Mouse (Mus musculus): ENCODE results near the gene Ppp5c.
"Not testable (repeated sequence)": the region's sequence is repeated elsewhere in the genome, so short reads cannot be mapped to it uniquely, and the experiment has no call there.

Ppp5c gene

DNA sequence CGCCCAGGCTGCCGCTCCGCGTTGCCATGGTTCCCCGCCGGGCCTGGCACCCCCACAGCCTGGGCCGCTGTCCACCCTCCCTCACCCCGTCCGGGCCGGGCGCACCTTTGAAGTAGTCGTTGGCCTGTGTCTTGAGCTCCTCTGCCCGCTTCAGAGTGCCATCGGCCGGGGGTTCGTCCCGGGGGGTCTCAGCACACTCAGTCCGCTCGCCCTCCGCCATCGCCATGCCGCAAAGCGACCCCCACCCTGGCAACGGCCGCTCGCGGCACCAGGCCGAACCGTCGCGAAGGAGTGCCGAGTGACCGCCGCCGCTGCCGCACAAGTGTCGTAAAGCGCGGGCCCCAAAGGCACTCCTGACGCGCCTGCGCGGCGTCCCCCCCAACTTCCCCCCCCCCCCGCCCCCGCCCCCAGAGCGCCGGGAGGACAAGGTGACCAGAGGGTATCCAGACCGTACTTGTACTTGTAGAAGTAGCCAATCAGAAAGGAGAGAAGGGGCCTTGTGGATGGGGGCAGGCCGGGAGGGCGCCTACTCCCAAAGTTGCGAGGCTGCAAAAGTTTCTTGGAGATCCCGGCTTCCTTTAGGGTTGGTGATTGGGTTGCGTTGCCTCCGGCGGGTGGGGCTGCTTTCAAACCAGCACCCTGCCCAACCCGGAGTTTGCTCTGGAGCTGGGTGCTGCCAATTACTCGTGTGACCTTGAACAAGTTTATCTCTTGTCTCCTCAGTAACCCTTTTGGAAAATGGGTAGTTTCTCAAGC, at the start of gene Ppp5c:
TSS of gene Ppp5c (minus strand) at position 337 of the 756 bp plus-strand sequence.
- DNase-seq (ENCODE audit: low read depth, low spot score) = peak; percentile 85

DNA sequence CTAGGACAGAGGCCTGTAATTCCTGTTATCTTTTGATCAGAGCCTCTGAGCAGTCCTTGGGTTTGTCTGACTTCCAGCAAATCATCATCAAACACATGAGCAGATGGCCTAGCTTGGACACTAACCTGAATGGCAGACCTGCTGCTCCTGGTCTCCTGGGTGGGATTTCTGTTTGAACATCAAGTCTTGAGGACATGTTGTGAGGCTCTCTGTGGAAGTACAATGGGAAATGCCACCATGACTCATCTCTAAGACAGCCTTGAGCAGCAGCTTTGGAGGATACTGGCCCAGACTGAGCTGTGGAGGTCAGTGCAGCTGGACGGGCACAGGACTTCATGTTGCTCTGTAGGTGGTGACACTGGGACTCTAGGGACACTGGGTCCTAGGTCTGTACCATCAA, 48.8 kb upstream of the Ppp5c start:
- DNase-seq (ENCODE audit: low read depth, low spot score) = no peak

DNA sequence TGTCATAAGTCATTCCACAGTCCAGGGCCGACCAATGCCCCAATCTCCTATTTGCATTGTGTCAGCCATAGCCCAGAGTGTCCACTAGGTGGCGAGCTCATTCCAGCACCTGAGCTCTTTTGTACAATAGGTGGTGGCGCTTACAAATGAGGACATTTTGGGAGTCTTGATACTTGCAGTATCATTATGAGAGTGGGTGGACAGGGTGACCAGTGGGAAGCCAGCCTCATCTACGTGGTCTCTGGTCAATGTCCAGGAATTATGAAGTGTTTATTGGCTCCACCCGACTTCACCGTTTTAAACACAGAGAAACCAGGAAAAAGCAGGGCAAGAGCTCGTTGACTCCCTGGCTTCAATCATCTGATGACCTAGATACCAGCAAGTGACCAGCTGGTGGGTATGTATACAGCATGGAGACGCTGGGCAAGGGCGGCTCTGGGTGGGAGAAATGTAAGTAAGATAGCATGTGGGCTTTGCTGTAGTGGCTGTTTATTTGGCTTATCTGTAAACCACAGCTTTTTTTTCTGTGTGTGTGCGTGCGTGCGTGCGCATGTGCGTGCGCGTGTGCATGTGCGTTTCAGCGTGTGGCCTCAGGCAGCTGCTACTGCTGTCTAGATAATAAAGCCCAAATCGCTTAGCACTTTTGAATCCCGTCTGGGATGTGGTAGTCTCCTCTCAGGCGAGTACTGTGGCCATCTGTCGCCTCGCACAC, 46.3 kb upstream of the Ppp5c start, which contains the start of gene Psg16:
TSS of gene Psg16 (plus strand) at position 137 of the 712 bp plus-strand sequence.
- peak; percentile 67 for DNase-seq (ENCODE audit: low read depth, low spot score)

DNA sequence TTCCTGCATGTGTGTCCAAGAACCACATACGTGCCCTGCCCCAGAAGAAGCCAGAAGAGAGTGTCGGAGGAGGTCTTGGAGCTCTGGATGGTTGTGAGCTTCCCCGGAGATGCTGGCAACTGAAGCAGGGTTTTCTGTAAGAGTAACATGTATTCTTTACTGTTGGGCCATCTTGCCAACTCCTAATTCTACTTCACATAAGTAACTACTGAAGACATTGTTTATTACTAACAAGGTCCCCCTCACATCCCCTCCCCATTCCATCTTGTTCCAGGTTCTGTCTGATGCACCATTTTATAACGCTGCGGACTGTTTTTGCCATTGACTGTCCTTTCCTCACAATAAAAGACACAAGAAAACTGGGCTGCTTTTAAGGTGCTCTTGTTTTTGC, 45.8 kb upstream of the Ppp5c start:
- DNase-seq (ENCODE audit: low read depth, low spot score) = no peak

DNA sequence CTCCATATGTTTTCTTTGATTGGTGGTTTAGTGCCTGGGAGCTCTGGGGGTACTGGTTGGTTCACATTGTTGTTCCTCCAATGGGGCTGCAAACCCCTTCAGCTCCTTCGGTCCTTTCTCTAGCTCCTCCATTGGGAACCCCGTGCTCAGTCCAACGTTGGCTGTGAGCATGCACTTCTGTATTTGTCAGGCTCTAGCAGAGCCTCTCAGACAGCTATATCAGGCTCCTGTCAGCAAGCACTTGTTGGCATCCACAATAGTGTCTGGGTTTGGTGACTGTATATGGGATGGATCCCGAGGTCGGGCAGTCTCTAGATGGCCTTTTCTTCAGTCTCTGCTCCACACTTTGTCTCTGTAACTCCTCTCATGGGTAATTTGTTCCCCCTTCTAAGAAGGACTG, 39.9 kb upstream of the Ppp5c start:
- DNase-seq (ENCODE audit: low read depth, low spot score) = not testable (repeated sequence)

DNA sequence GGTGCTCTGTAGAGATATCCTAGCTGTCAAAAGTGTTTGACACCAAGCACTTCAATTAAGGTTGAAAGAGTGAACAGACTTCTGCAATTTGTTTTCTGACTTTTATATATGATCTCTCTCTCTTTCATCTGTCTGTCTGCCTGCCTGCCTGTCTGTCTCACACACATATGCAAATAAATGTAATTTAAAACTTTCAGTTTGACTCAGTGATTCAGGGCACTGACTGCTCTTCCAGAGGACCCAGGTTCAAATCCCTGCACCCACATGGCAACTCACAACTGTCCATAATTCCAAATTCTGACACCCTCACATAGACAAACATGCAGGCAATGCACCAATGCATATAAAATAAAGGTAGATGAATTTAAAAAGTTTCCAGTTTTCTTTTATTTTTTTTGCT, 39.3 kb upstream of the Ppp5c start:
- DNase-seq (ENCODE audit: low read depth, low spot score) = no peak

DNA sequence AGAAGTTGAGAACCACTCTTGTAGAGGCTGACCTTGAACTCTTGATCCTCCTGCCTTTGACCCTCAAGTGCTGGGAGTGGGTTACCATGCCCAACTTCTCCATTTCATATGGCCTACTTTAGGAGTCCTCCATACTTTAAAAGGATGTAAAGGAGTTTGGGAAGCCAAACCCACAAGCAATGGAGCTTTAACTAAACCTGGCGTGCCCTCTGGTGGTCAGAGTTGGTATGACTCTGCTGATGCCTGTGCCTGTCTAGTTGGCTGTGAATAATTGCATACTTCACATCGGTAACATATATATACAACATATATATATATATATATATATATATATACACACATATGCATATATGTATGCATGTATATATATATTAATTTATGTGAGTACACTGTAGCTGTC, 38.7 kb upstream of the Ppp5c start:
- DNase-seq (ENCODE audit: low read depth, low spot score) = peak; percentile 80

DNA sequence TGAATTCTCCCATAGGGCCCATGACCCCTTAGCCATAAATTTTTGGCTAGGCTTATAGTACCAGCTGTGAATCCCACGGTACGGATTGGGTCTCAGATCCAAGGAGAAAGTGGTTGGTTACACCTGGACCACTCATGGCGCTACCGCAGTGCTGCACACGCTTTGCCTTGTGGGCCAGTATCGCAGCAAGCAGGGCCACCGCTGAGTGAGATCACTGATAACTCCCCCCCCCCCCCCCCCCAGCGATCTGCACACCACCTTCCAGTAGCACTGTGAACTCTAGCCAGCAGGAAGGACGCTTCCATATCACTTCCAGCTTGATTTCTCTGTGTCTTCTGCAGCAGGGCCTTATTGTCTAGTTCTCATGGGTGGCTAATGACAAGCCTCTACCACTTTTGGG, 37.9 kb upstream of the Ppp5c start:
- DNase-seq (ENCODE audit: low read depth, low spot score) = no peak

DNA sequence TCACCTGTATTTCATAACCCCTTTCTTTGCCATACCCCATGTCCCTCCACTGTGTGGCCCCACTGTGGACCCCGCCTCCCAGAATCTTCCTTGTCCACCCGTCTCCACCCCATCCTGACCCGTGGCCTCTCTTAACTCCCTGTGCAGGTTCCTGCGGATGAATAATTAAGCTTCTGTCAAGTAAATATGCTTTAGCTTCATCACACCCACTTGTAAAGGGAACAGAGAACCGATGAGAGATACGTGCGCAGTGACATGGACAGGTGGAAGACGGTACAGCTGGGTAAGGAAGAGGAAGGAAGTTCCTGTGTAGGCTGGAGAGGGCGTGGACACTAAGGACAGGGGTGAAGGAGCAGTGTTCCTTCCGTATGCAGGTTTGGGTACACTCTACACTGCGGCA, 35.1 kb upstream of the Ppp5c start:
- no peak for DNase-seq (ENCODE audit: low read depth, low spot score)

DNA sequence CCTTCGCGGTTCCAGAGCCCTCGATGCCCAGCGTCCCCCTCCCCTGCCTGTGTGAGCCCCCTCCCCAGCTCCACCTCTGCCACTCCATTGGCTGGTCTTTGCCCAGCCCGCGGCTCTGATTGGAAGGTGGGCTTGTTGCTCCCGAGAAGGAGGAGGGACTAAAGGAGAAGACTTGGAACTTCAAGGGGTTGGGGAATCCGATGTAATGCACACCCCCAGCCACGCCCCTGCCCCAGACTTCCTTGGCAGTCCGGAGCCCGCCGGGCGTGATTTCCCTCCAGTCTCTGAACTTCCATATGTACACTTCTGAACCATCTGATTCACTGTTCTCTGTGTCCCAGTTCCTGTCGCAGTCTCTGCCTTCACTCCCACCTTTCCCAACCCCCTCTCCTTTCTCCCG, 34.7 kb upstream of the Ppp5c start, which contains the start of gene Hif3a:
TSS of gene Hif3a (minus strand) at position 39 of the 400 bp plus-strand sequence.
- DNase-seq (ENCODE audit: low read depth, low spot score) = peak; percentile 91

DNA sequence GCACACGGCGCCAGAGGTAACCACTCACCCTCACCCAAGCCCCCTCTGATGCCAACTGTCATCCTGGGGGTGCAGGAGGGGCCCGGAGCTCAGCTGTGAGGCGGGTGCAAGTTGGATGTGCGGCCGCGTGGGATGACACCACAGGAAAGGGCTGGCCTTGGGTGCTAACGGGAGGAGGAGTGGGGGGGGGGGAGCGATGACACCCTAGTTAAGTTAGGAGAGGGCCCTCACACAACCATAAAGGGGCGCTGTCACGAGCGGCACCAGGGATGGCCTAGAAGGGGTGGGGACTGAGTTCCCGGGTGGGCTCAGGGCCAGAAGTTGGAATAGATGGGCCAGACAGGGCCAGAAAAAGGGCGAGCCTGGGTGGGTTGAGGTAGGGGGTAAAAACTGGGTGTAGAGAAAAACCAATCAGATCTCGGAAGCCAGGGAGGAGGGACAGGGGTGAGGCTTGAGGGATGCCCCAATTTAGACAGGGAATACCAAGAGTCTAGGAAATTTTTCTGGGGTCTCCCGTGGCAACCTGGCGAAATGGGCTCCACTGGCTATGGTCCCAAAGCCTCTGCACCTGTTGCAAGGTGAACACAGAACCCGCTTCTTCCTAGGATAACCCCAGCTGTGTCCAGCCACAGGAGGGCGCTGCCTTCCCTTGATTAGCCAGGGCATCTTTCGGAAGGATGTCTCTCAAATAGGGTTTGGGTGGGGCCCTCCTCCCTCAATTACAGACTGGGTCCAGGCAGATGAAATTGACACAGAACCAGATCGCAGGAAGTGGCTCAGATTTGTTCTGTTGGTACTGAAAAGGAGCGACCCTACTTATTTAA, 33.3 kb upstream of the Ppp5c start:
- DNase-seq (ENCODE audit: low read depth, low spot score) = no peak

DNA sequence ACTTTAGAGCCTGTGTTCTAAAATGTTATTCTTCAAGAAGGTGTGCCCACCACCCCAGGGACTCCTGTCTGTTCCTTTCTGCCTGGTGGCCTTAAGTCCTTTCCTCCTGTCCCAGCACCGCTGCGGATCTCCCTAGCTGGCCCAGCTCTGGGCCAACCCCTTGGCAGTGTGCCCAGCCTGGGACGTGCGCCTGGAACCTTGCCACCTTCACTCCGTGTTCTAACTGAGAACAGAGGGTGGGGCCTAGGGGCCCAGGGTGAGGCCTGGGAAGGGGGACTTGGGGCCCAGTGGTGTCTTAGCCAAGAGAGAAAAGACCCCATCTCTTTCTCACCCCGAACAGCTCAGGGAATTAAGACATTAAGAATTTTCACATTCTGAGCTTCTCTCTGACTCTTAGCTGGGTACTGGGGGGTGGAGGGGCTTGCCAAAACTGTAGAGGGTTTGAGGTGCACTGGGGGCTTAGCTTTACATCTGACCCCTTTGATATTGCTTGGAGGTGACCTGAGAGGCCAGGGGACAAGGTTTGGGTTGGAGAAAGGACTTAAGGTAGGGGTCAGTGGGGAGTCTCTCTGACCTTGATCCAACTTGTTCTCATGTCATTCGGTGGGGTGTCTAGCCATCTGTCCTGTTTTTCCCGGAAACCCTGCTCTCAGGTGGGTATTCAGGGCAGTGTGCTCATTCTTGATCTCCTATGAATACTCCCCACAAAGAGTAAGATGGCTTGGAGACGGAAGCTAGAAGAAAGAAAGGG, 32.5 kb upstream of the Ppp5c start:
- no peak for DNase-seq (ENCODE audit: low read depth, low spot score)

DNA sequence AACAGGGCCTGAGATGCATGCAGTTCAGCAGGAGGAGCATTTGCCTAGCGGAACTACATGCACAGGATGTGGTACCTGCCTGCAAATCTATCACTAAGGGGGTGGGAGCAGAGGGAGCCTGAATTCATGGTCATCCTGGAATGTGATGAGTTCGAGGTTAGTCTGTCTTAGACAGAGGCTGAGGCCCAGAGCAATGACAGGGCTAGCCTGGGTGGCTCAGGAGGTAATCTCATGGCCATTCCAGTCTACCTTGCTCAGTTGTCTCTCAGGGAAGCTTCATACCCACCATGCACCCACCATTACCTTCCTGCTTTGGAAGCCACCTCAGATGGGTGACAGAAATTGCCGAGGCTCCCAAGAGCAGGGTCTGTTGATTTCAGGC, 31.7 kb upstream of the Ppp5c start:
- no peak for DNase-seq (ENCODE audit: low read depth, low spot score)

DNA sequence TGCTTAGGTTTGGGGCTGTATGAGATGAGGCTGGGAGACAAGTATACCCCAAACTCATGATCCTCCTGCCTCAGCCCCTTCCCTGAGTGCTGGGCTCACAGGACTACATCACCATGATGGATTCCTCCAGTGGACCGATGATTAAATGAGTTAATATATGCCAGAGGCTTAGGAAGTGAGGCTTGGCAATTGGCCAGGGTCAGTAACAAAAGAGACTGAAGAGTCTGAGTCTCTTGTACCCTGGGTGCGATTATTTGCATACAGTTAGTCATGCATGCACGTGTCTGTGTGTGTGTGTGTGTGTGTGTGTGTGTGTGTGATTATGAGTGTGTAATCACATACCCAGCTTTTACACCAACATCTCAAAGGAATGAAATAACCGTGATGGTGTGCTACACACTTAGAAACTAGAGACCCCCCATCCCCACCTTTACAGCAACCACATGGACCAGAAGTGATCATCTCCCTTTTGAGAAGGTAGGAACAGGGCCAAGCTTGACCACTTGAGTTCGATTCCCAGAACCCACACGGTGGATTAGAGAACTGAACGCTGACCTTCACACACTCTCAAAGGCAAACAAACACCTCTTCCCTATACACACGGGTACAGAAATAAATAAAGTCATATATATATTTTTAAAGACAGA, 31.2 kb upstream of the Ppp5c start:
- no peak for DNase-seq (ENCODE audit: low read depth, low spot score)

DNA sequence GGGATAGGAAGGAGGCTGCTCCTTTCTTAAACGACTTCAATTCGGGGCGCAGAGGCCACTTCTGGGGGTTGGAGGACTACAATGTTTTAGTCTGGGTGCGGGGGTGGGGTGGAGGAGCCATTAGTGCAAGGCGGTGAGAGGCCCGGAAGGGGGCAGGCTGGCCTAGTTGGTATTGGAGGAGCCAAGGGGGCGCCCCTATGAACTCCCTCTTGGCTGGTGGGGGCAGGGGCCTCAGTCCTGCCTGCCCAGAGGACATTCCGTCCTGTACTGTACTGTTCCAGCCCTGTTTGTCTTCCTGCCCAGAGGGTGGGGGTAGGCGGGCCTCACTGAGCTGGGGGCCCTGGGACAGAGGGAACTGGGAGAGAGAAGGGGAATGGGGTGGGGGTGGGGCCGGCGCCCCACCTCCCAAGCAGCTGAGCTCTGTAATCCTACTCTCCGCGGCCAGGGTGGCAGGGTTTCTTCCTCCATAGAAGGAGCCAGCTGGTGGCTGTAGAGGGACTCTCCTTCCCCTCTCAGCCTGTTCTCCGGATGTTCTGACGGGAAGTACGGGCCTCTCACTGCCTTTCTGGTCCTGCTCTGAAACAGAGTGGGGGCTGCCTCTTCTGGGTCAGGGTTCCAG, 30.5 kb upstream of the Ppp5c start:
- peak; percentile 75 for DNase-seq (ENCODE audit: low read depth, low spot score)

DNA sequence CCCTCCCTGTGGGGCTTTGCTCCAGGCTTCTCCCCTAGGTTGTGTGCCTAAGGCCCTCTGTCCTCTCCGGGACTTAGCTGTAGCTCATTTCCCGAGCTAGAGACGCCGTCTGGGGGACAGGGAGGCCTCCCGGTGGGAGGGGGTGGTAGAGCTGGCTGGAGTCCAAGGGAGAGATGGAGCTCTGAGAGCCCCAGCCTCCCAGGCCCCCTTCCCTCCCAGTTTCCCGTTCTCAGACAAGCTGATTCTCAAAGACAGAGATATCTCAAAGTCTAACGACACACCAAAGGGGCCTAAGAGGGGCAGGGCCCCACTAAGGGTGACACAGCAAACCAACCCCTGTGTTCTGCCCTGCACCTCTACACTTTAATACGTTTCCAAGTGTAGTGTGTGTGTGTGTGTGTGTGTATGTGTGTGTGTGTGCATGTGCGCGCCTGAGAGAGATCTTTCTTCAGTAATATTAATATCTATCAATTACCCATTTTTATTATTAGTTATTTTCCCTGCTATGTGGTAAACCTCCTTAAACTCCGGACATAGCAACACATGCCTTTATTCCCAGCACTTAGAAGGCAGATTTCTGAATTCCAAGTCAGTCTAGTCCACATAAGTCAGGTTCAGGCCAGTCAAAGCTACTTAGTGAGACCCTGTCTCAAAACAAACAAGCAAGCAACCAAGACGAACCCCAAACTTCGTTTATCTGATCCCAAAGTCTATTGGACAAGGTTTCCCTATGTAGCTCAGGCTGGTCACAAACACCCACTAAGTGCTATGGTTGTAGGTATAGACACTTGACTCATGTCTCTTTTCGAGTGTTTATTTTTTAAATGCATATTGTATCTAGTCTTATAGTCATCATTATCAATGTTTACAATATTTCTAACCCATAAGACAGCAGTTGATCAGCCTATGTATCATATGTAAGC, 29.1 kb upstream of the Ppp5c start:
- no peak for DNase-seq (ENCODE audit: low read depth, low spot score)

DNA sequence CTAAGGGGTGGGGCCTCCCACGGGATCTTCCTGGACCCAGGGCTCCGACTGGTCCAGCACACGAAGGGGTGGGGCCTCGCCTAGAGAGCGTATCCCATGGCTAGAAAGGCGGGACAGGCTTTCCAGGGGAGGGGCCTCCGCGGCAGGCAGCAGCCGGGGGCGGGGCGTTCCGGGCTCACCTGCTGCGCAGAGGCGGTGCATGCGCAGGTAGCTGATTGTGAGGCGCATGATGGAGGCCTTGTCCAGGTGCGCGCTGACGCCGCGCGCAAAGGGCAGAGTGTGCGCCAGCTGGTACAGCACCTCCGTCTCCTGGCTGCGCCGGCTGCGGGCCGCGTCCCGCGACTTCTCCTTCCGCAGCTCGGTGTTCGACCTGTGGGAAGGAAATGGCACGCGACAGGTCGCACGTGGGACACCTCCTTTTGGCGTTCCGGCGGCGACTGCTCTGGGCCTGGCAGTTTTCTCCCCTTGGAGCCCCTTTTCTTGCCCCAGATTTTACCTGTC, 28.4 kb upstream of the Ppp5c start:
- DNase-seq (ENCODE audit: low read depth, low spot score) = peak; percentile 80

DNA sequence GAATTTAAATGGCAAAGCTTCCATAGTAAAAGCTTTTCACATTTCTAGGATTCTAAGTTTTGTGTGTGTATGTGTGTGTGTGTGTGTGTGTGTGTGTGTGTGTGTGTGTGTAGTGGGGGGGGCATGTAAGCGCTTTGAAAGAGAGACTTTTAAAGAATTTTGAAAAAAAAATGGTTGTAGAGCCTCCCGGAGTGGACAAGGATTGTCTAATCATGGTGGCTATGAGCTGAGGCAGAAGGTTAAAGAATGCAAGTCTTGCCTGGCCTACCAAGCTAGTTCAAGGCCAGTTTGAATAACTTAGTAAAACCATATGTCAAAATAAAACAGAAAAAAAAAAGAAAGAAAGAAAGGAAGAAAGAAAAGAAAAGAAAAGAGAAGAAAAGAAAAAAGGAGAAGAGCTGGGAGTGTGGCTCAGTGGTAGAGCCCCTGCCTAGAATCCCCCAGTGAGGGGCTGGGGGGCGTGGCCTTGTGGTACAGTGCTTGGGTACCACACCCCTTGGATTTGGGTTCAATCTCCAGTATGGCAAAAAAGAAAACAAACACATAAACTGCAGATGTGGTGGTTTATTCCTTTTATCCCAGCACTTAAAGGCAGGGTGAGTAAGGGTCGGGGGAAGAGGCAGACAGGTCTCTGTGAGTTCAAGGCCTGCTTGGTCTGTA, 27.7 kb upstream of the Ppp5c start:
- DNase-seq (ENCODE audit: low read depth, low spot score) = no peak

Measured in forelimb bud, embryonic 11.5 days (tissue).